Mouse (Mus musculus) telencephalon, adult 2 months (tissue): ENCODE data around the gene Iqsec3.

ENCODE experiments used
- DNase-seq: peaks from one replicate; pipeline ENCODE4 v3.0.0-alpha.2; 2011; ENCODE audit warnings: low read depth, low spot score

Iqsec3 gene

GRCm38 (mm10) chr6:121473093-121473821, at the start of gene Iqsec3:
TSS of gene Iqsec3 (minus strand) at chr6:121473678.
- peak; percentile 71 for DNase-seq

- no peak for DNase-seq
Measured at GRCm38 (mm10) chr6:121522106-121522705, 48.7 kb upstream of the Iqsec3 start.

GRCm38 (mm10) chr6:121521030-121521429, 47.6 kb upstream of the Iqsec3 start:
- no peak for DNase-seq

GRCm38 (mm10) chr6:121519896-121520295, 46.4 kb upstream of the Iqsec3 start:
- DNase-seq = no peak

- DNase-seq = no peak
Measured at GRCm38 (mm10) chr6:121519266-121519810, 45.9 kb upstream of the Iqsec3 start.

GRCm38 (mm10) chr6:121517726-121518125, 44.2 kb upstream of the Iqsec3 start:
- no peak for DNase-seq

GRCm38 (mm10) chr6:121510381-121510780, 36.9 kb upstream of the Iqsec3 start:
- no peak for DNase-seq

GRCm38 (mm10) chr6:121509871-121510270, 36.4 kb upstream of the Iqsec3 start:
- DNase-seq = no peak

GRCm38 (mm10) chr6:121508266-121508665, 34.8 kb upstream of the Iqsec3 start:
- DNase-seq = no peak

GRCm38 (mm10) chr6:121501044-121501638, 27.7 kb upstream of the Iqsec3 start:
- no peak for DNase-seq

GRCm38 (mm10) chr6:121499856-121500255, 26.4 kb upstream of the Iqsec3 start:
- no peak for DNase-seq

GRCm38 (mm10) chr6:121498819-121499535, 25.5 kb upstream of the Iqsec3 start:
- no peak for DNase-seq

- no peak for DNase-seq
Measured at GRCm38 (mm10) chr6:121495606-121496005, 22.1 kb upstream of the Iqsec3 start.

- DNase-seq = no peak
Measured at GRCm38 (mm10) chr6:121495026-121495425, 21.5 kb upstream of the Iqsec3 start.

GRCm38 (mm10) chr6:121494319-121494718, 20.8 kb upstream of the Iqsec3 start:
- no peak for DNase-seq

- DNase-seq = no peak
Measured at GRCm38 (mm10) chr6:121491339-121491738, 17.9 kb upstream of the Iqsec3 start.

GRCm38 (mm10) chr6:121472273-121472672, 1.2 kb downstream of the Iqsec3 start:
- no peak for DNase-seq

GRCm38 (mm10) chr6:121468235-121468634, 5.2 kb downstream of the Iqsec3 start:
- no peak for DNase-seq

- no peak for DNase-seq
Measured at GRCm38 (mm10) chr6:121462628-121463340, 10.7 kb downstream of the Iqsec3 start.

GRCm38 (mm10) chr6:121457381-121457780, 16.1 kb downstream of the Iqsec3 start:
- DNase-seq = no peak

GRCm38 (mm10) chr6:121456651-121457050, 16.8 kb downstream of the Iqsec3 start:
- no peak for DNase-seq
